ENCODE assay signal across 8 mouse cellular contexts in the genomic region with DNA sequence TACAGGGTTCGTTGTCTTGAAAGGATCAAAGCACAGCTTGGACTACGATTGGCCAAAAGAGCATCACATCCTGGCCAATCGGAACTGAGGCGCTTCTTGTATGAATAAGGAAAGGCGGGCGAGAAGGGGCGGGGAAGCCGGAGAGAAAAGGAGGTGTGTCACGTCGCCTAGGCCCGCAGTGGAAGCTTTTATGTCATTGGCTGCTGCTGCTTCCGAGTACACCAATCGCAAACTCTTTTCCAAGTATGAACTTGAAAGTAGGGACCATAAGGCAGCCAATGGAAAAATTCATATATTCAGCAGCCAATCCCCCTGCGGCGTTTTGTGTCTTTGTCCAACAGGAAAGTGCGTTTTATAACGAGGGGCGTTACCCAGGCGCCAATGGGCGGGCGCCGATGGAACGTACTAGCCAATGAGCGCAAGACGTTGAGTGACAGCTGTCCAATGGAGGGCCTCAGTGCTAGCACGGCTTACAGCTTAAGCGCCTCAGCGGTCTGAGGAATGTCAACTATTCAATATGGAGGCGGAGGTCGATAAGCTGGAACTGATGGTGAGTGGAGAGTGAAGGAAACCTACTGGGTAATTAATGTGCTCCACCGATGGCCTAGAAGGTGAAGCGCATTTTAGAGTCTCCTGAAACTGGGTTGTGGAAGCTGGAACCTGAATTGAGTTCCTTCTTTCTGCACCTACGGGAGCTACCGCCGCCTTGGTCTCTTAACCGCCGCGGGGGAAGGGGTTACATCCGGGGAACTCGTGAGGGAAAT. TPM values are rescaled to one million over a fixed set of nuclear protein-coding genes. Genes with fewer than 3 reads are reported as not detected.
DNase-seq lines count a peak whose midpoint lies in the region; ATAC-seq lines count a peak whose summit lies in the region.

Ska2 (plus strand) TSS at position 480 of the 764 bp plus-strand sequence.

- WGBS in hindbrain, embryonic 15.5 days, result under 1% methylated on average over 40 of the region's 40 CpGs

- H3K27me3 ChIP-seq in hindbrain, embryonic 15.5 days, result no peaks in the 10 kb centered on the region

- DNase-seq in T-cell, adult 2 months (ENCODE audit: low spot score), result peak; percentile 99
- DNase-seq in cerebellum, postnatal 36 days, result peak; percentile 95 to 97
- DNase-seq in frontal cortex, postnatal 36 days (ENCODE audit: low spot score in 2 of 2), result peak; percentile 95 to 99
- DNase-seq in left cerebral cortex, adult 11 months (ENCODE audit: low spot score), result peak; percentile 98
- DNase-seq in lung, postnatal 4 days, result peak; percentile 98 to 99
- DNase-seq in retina, postnatal 7 days (ENCODE audit: low read depth, low spot score), result peak; percentile 99
- peak; percentile 89 for DNase-seq in urinary bladder, adult 2 months (ENCODE audit: low spot score)

- H3K36me3 ChIP-seq in hindbrain, embryonic 15.5 days, result no peaks in the 10 kb centered on the region

- H3K4me1 ChIP-seq in hindbrain, embryonic 15.5 days (replicated peaks), result peaks cover 24% of the 10 kb centered on the region

- H3K4me3 ChIP-seq in hindbrain, embryonic 15.5 days, result peak within 1 kb of the TSS; percentile 86

- H3K4me2 ChIP-seq in hindbrain, embryonic 15.5 days, result peak within 1 kb of the TSS; percentile 68

- H3K27ac ChIP-seq in hindbrain, embryonic 15.5 days (replicated peaks), result peak within 1 kb of the TSS; percentile 96

- H3K9me3 ChIP-seq in hindbrain, embryonic 15.5 days, result no peaks in the 10 kb centered on the region

- H3K9ac ChIP-seq in hindbrain, embryonic 15.5 days, result peak within 1 kb of the TSS; percentile 87

- ATAC-seq in hindbrain, embryonic 15.5 days (ENCODE audit: low FRiP score, low read depth), result peak; percentile 100

RNA-seq across cellular contexts. Expression of gene Ska2, which starts in this region (rescaled TPM):
- 40.8 and 41.2 TPM in 2 replicates for polyA plus RNA-seq in hindbrain, embryonic 15.5 days (2015; fragmentation: Nextera tagmentation; extraction: Ambion mirVana)
- 12.1 and 14.9 TPM in 2 replicates for polyA plus RNA-seq in urinary bladder, adult 2 months (2012; rRNA removed)

Comparison
In these comparisons a context has a peak if more than half of its experiments do, and no peak if none do; other contexts are left out.
1. Peak in every context shown above with its lines: DNase-seq, ATAC-seq, H3K4me3 ChIP-seq and H3K27ac ChIP-seq.